Mouse (Mus musculus): ENCODE measurements around the gene Tifab.

GRCm38 (mm10) chr13:56181424-56181823 lies 2.7 kb upstream of the Tifab start:
- no peak for TF ChIP-seq POLR2A (IDR thresholded peaks at IDR 0.05; ENCODE audit: low read depth, low read length)
- no peak for TF ChIP-seq CTCF (IDR thresholded peaks at IDR 0.05; ENCODE audit: extremely low read depth, insufficient read length, insufficient replicate concordance, low read depth, low read length)

Data from small intestine, adult 2 months (tissue).